Mouse (Mus musculus): ENCODE measurements at regions not wholly inside any gene's neighbourhood (a gene's known extent, or its start where the extent isn't known, plus 50 kb on each side); places are given as distances from the start of the nearest gene placed in this dataset.
A peak's percentile ranks its signal among the peaks of the same experiment; 100 is the strongest.

GRCm38 (mm10) chr17:9927724-9928123, 258.2 kb upstream of the Pabpc6 start:
- Histone ChIP-seq H3K4me2 (ENCODE audit: low read depth) (no peak overlapping the region), H3K27ac (ENCODE audit: low read depth, low read length) (no peak overlapping the region), H3K36me3 (ENCODE audit: control insufficient read depth, insufficient read depth, low read length) (no peaks in the 10 kb centered on the region), H3K9me3 (ENCODE audit: control insufficient read depth, low read length) (no peaks in the 10 kb centered on the region), H3K9ac (ENCODE audit: low read length) (no peak overlapping the region), H3K4me3 (ENCODE audit: low read depth, low read length) (no peak overlapping the region), H3K4me1 (ENCODE audit: control insufficient read depth, insufficient read depth, low read length) (peaks cover 3% of the 10 kb centered on the region; the same call in 1 of the 2 replicates), H3K27me3 (ENCODE audit: control insufficient read depth, insufficient read depth, low read length) (no peaks in the 10 kb centered on the region)
- 79% methylated on average over 8 of the region's 8 CpGs for WGBS
- DNase-seq (ENCODE audit: low spot score) (no peak), ATAC-seq (ENCODE audit: insufficient read depth, low FRiP score, low TSS enrichment) (no peak)

GRCm38 (mm10) chr17:9926308-9926707, 256.8 kb upstream of the Pabpc6 start:
- Histone ChIP-seq H3K27me3 (ENCODE audit: control insufficient read depth, insufficient read depth, low read length) (no peaks in the 10 kb centered on the region), H3K4me2 (ENCODE audit: low read depth) (no peak overlapping the region), H3K9me3 (ENCODE audit: control insufficient read depth, low read length) (no peaks in the 10 kb centered on the region), H3K36me3 (ENCODE audit: control insufficient read depth, insufficient read depth, low read length) (no peaks in the 10 kb centered on the region), H3K27ac (ENCODE audit: low read depth, low read length) (no peak overlapping the region), H3K9ac (ENCODE audit: low read length) (no peak overlapping the region), H3K4me3 (ENCODE audit: low read depth, low read length) (no peak overlapping the region), H3K4me1 (ENCODE audit: control insufficient read depth, insufficient read depth, low read length) (peaks cover 3% of the 10 kb centered on the region; the same call in 1 of the 2 replicates)
- ATAC-seq (ENCODE audit: insufficient read depth, low FRiP score, low TSS enrichment) (no peak), DNase-seq (ENCODE audit: low spot score) (no peak)
- 45% methylated on average over 4 of the region's 4 CpGs for WGBS

GRCm38 (mm10) chr17:9921326-9921725, 251.8 kb upstream of the Pabpc6 start:
- no peak overlapping the region for H3K4me2 ChIP-seq (ENCODE audit: low read depth)
- no peak for DNase-seq (ENCODE audit: low spot score)
- no peak overlapping the region for H3K9ac ChIP-seq (ENCODE audit: low read length)
- WGBS = 94% methylated on average over 2 of the region's 2 CpGs
- no peak overlapping the region for H3K4me3 ChIP-seq (ENCODE audit: low read depth, low read length)
- no peak overlapping the region for H3K27ac ChIP-seq (ENCODE audit: low read depth, low read length)
- no peak for ATAC-seq (ENCODE audit: insufficient read depth, low FRiP score, low TSS enrichment)
- no peaks in the 10 kb centered on the region for H3K9me3 ChIP-seq (ENCODE audit: control insufficient read depth, low read length)
- H3K27me3 ChIP-seq (ENCODE audit: control insufficient read depth, insufficient read depth, low read length) = no peaks in the 10 kb centered on the region
- H3K36me3 ChIP-seq (ENCODE audit: control insufficient read depth, insufficient read depth, low read length) = no peaks in the 10 kb centered on the region
- no peaks in the 10 kb centered on the region for H3K4me1 ChIP-seq (ENCODE audit: control insufficient read depth, insufficient read depth, low read length)

GRCm38 (mm10) chr17:9917031-9917430, 247.5 kb upstream of the Pabpc6 start:
- 28% methylated on average over 2 of the region's 2 CpGs for WGBS
- Histone ChIP-seq H3K4me1 (ENCODE audit: control insufficient read depth, insufficient read depth, low read length) (no peaks in the 10 kb centered on the region; the same call in 1 of the 2 replicates), H3K27ac (ENCODE audit: low read depth, low read length) (no peak overlapping the region)

GRCm38 (mm10) chr17:9910856-9911255, 241.3 kb upstream of the Pabpc6 start:
- no peak overlapping the region for H3K9ac ChIP-seq (ENCODE audit: low read length)
- no peak overlapping the region for H3K4me3 ChIP-seq (ENCODE audit: low read depth, low read length)
- H3K4me1 ChIP-seq (ENCODE audit: control insufficient read depth, insufficient read depth, low read length) = peaks cover 6% of the 10 kb centered on the region
- H3K27ac ChIP-seq (ENCODE audit: low read depth, low read length) = no peak overlapping the region
- DNase-seq (ENCODE audit: low spot score) = no peak
- no peak for ATAC-seq (ENCODE audit: insufficient read depth, low FRiP score, low TSS enrichment)
- no peaks in the 10 kb centered on the region for H3K27me3 ChIP-seq (ENCODE audit: control insufficient read depth, insufficient read depth, low read length)
- no peak overlapping the region for H3K4me2 ChIP-seq (ENCODE audit: low read depth)
- 96% methylated on average over 2 of the region's 2 CpGs for WGBS
- no peaks in the 10 kb centered on the region for H3K9me3 ChIP-seq (ENCODE audit: control insufficient read depth, low read length)
- no peaks in the 10 kb centered on the region for H3K36me3 ChIP-seq (ENCODE audit: control insufficient read depth, insufficient read depth, low read length)

More at GRCm38 (mm10) chr17:9917031-9917430, 247.5 kb upstream of the Pabpc6 start:
- no peak for DNase-seq (ENCODE audit: low spot score)
- no peak for ATAC-seq (ENCODE audit: insufficient read depth, low FRiP score, low TSS enrichment)
- Histone ChIP-seq H3K36me3 (ENCODE audit: control insufficient read depth, insufficient read depth, low read length) (no peaks in the 10 kb centered on the region), H3K4me2 (ENCODE audit: low read depth) (no peak overlapping the region), H3K9ac (ENCODE audit: low read length) (no peak overlapping the region), H3K9me3 (ENCODE audit: control insufficient read depth, low read length) (no peaks in the 10 kb centered on the region), H3K27me3 (ENCODE audit: control insufficient read depth, insufficient read depth, low read length) (no peaks in the 10 kb centered on the region), H3K4me3 (ENCODE audit: low read depth, low read length) (no peak overlapping the region)

- Histone ChIP-seq H3K27me3 (ENCODE audit: control insufficient read depth, insufficient read depth, low read length) (no peaks in the 10 kb centered on the region), H3K4me3 (ENCODE audit: low read depth, low read length) (no peak overlapping the region), H3K27ac (ENCODE audit: low read depth, low read length) (no peak overlapping the region), H3K4me2 (ENCODE audit: low read depth) (no peak overlapping the region), H3K4me1 (ENCODE audit: control insufficient read depth, insufficient read depth, low read length) (peaks cover 26% of the 10 kb centered on the region), H3K9me3 (ENCODE audit: control insufficient read depth, low read length) (no peaks in the 10 kb centered on the region), H3K9ac (ENCODE audit: low read length) (no peak overlapping the region), H3K36me3 (ENCODE audit: control insufficient read depth, insufficient read depth, low read length) (no peaks in the 10 kb centered on the region)
- DNase-seq (ENCODE audit: low spot score) (no peak), ATAC-seq (ENCODE audit: insufficient read depth, low FRiP score, low TSS enrichment) (no peak)
- WGBS = 23% methylated on average over 1 of the region's 1 CpGs
Measured at GRCm38 (mm10) chr17:9907077-9907476, 237.6 kb upstream of the Pabpc6 start.

- ATAC-seq (ENCODE audit: insufficient read depth, low FRiP score, low TSS enrichment) = peak; percentile 91
- peak overlapping the region; percentile 26 for H3K9ac ChIP-seq (ENCODE audit: low read length)
Measured at GRCm38 (mm10) chr17:9905501-9906462, 236.3 kb upstream of the Pabpc6 start.

GRCm38 (mm10) chr17:9904525-9904991, 235.0 kb upstream of the Pabpc6 start:
- Histone ChIP-seq H3K27ac (ENCODE audit: low read depth, low read length) (peak overlapping the region; percentile 77), H3K4me1 (ENCODE audit: control insufficient read depth, insufficient read depth, low read length) (peaks cover 26% of the 10 kb centered on the region), H3K4me2 (ENCODE audit: low read depth) (no peak overlapping the region), H3K27me3 (ENCODE audit: control insufficient read depth, insufficient read depth, low read length) (no peaks in the 10 kb centered on the region), H3K36me3 (ENCODE audit: control insufficient read depth, insufficient read depth, low read length) (no peaks in the 10 kb centered on the region), H3K9ac (ENCODE audit: low read length) (no peak overlapping the region), H3K4me3 (ENCODE audit: low read depth, low read length) (no peak overlapping the region), H3K9me3 (ENCODE audit: control insufficient read depth, low read length) (no peaks in the 10 kb centered on the region)
- ATAC-seq (ENCODE audit: insufficient read depth, low FRiP score, low TSS enrichment) (no peak), DNase-seq (ENCODE audit: low spot score) (peak; percentile 26)
- WGBS = 7% methylated on average over 6 of the region's 6 CpGs

More at GRCm38 (mm10) chr17:9905501-9906462, 236.3 kb upstream of the Pabpc6 start:
- Histone ChIP-seq H3K27ac (ENCODE audit: low read depth, low read length) (peak overlapping the region; percentile 77), H3K9me3 (ENCODE audit: control insufficient read depth, low read length) (no peaks in the 10 kb centered on the region), H3K4me1 (ENCODE audit: control insufficient read depth, insufficient read depth, low read length) (peaks cover 26% of the 10 kb centered on the region), H3K27me3 (ENCODE audit: control insufficient read depth, insufficient read depth, low read length) (no peaks in the 10 kb centered on the region), H3K36me3 (ENCODE audit: control insufficient read depth, insufficient read depth, low read length) (no peaks in the 10 kb centered on the region), H3K4me3 (ENCODE audit: low read depth, low read length) (no peak overlapping the region), H3K4me2 (ENCODE audit: low read depth) (peak overlapping the region; percentile 35)
- WGBS = 2% methylated on average over 12 of the region's 12 CpGs
- peak; percentile 86 for DNase-seq (ENCODE audit: low spot score)

- Histone ChIP-seq H3K36me3 (ENCODE audit: control insufficient read depth, insufficient read depth, low read length) (no peaks in the 10 kb centered on the region), H3K27ac (ENCODE audit: low read depth, low read length) (no peak overlapping the region), H3K4me1 (ENCODE audit: control insufficient read depth, insufficient read depth, low read length) (peaks cover 26% of the 10 kb centered on the region), H3K4me2 (ENCODE audit: low read depth) (no peak overlapping the region), H3K27me3 (ENCODE audit: control insufficient read depth, insufficient read depth, low read length) (no peaks in the 10 kb centered on the region), H3K4me3 (ENCODE audit: low read depth, low read length) (no peak overlapping the region), H3K9me3 (ENCODE audit: control insufficient read depth, low read length) (no peaks in the 10 kb centered on the region), H3K9ac (ENCODE audit: low read length) (no peak overlapping the region)
- DNase-seq (ENCODE audit: low spot score) (no peak), ATAC-seq (ENCODE audit: insufficient read depth, low FRiP score, low TSS enrichment) (no peak)
- WGBS = 63% methylated on average over 4 of the region's 4 CpGs
Measured at GRCm38 (mm10) chr17:9903313-9903712, 233.8 kb upstream of the Pabpc6 start.

Data from neural tube, embryonic 11.5 days (tissue).